Mouse (Mus musculus) adipose tissue, adult 10 weeks (tissue): ENCODE measurements around the gene Gja4. TPM values are rescaled to one million over a fixed set of nuclear protein-coding genes. Genes with fewer than 3 reads are reported as not detected.

Experiments used
- polyA plus RNA-seq: library from polyadenylated mRNA; stranded (reverse); fragments of 350-450 nt; fragmentation: Illumina TruSeq; extraction: RNeasy Lipid Tissue Mini Kit (QIAGEN cat#74804); gene quantifications from one replicate; pipeline ENCODE4 v1.2.3, GENCODE M21; 2014; ENCODE audit warnings: low read depth, low replicate concordance

Gja4 gene
- polyA plus RNA-seq = 18.5 TPM

DNA sequence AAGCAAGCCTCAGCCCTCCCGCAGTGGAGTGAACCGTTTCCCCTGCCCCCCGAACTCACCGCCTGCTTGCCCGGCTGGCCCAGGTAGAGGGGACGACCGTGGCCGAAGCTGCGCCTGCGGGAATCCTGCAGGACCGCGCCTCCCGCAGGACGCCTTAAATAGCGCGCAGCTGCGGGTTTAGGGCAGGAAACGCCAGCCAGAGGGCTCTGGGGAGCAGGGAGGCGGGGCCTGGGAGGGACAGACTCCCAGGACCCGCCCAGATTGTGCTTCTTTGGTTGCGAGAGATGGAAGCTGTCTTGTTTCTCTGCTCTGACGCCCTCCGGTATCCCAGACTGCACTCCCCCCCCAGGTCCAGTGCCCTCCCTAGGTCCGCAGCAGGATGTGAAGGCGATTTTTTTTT lies at the start of gene Gja4:
Gene Gja4 (minus strand): TSS at position 179 of the 400 bp plus-strand sequence.

DNA sequence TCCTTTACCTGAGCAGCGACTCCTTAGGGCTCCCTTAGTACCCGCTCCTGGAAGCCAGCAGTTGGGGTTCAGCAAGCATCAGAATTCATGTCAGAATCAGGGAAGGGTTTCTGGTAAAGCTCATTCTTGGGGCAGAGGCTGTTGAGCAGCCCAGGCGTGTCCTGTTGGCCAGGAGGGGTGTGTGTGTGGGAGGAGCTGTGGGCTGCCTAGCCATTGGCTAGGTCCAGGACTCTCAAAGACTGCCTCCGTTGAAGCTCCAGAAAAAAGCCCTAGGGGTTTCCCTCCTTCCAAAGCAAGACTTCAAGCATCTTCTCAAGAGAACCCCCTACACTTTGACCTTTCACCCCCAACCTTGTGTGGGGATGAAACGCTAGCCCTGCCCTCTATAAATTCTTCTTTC lies 44.2 kb upstream of the Gja4 start, which contains the start of gene Gjb5:
Gene Gjb5 (minus strand): TSS at position 164 of the 400 bp plus-strand sequence.

DNA sequence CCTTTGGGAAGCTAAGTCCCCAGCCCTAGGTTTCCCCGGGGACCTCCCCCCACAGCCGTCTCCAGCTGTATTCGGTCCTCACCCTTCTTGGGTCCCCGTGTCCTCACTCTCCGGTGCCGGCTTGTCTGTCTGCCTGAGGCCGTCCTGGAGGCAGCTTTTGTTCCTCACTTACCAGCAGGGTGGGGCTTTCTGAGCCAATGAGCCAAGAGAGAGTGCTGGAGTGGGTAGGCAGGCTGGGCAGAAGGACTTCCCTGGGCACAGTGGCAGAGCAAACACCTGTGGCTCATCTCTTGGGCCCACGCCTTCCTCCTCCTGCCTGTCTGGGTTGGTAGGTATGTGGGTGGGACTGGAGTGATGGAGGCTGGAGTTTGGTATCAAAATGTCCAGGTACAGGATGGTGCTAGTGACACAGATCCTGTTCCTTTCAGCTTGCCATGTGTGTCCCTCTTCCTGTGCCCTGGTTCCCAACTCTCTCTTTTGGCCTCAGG lies 40.2 kb upstream of the Gja4 start, which contains the start of gene Gjb4:
Gene Gjb4 (minus strand): TSS at position 131 of the 488 bp plus-strand sequence.

DNA sequence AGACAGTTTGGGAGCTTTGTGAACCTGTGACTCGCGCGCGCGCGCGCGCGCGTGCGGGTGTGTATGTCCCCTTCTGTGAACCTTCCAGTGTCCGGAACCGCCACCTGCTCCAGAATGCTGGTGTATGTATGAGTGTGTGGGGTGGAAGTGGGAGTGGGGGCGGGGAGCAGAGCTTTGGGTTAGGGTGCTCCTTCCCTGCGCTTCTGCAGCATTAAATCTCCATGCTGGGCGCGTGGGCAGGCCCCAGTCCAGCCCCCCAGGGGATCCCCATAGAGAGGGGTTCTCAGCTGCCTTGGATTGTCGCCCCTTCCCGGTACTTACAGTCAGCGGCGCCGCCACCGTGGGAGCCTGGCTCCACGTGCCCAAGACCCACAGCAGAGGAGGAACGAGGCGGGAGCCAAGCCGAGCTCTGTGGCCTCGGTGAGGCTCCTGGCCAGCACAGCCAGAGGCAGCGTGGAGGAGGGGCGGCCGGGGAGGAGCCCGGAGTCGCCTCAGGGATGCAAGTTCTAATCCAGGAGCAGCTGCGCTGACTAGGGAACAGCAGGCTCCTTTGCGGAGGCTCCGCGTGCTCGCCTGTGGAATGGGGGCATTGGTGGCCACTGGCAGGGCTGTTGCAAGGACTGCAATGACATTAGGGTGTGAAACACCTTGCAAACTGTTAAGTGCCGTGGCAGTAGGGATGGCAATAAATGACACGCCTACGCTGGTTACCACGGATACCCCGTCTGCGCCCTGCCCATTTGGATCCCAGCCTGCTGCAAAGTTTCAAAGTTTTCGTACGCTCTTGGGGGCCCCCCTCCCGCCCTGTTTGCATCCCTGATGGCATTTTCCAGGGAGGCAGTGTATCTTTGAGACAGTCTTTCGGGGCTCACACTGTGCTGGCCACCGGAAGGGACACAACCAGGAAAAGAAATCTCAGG lies 16.6 kb upstream of the Gja4 start, which contains the start of gene Gjb3:
Gene Gjb3 (minus strand): TSS at position 664 of the 920 bp plus-strand sequence.

Other genes with a start within 250 kb of the Gja4 start
- gene Zmym6, start 236.7 kb downstream of the Gja4 start, polyA plus RNA-seq = 29.3 TPM
- 26.0 TPM for gene Tmem35b, start 190.3 kb downstream of the Gja4 start, polyA plus RNA-seq
- 0.10 TPM for gene Dlgap3, start 144.8 kb downstream of the Gja4 start, polyA plus RNA-seq
- 31.2 TPM for gene Smim12, start 70.3 kb downstream of the Gja4 start, polyA plus RNA-seq
- 47.7 TPM for gene Gjb3, start 16.8 kb upstream of the Gja4 start, polyA plus RNA-seq
- gene Gjb4, start 40.0 kb upstream of the Gja4 start, polyA plus RNA-seq = 12.9 TPM
- 2.1 TPM for gene Gjb5, start 44.1 kb upstream of the Gja4 start, polyA plus RNA-seq